Mouse (Mus musculus) midbrain, embryonic 16.5 days (tissue): ENCODE measurements at regions not wholly inside any gene's neighbourhood (a gene's known extent, or its start where the extent isn't known, plus 50 kb on each side); places are given as distances from the start of the nearest gene placed in this dataset.

ENCODE experiments used
- ATAC-seq: fragments of 200-750 bp; cut with Nextera tagmentation; 2 replicates; pipeline ENCODE4 v1.8.0; 2017; ENCODE audit warnings: moderate TSS enrichment
- H3K27ac ChIP-seq: fragments of 300-500 bp; sonication (generic); 2 replicates; pipeline ENCODE4 v1.5.1; 2014; ENCODE audit warnings: mild to moderate bottlenecking, low read length, mixed read lengths
- H3K27me3 ChIP-seq: fragments of 300-500 bp; sonication (generic); 2 replicates; pipeline ENCODE4 v1.6.1; 2014; ENCODE audit warnings: low read depth, low read length, mixed read lengths; ENCODE audit not compliant: control insufficient read depth, insufficient read depth
- H3K36me3 ChIP-seq: fragments of 300-500 bp; sonication (generic); 2 replicates; pipeline ENCODE4 v1.6.1; 2014; ENCODE audit warnings: mild to moderate bottlenecking, low read length, moderate library complexity, mixed read lengths; ENCODE audit not compliant: control insufficient read depth, insufficient read depth
- H3K4me1 ChIP-seq: fragments of 300-500 bp; sonication (generic); 2 replicates; pipeline ENCODE4 v1.6.1; 2014; ENCODE audit warnings: mild to moderate bottlenecking, low read length, mixed read lengths; ENCODE audit not compliant: control insufficient read depth, insufficient read depth
- H3K4me2 ChIP-seq: fragments of 300-500 bp; sonication (generic); 2 replicates; pipeline ENCODE4 v1.6.1; 2014; ENCODE audit warnings: mild to moderate bottlenecking, low read length, mixed read lengths
- H3K4me3 ChIP-seq: fragments of 300-500 bp; sonication (generic); 2 replicates; pipeline ENCODE4 v1.5.1; 2014; ENCODE audit warnings: low read depth, mild to moderate bottlenecking, low read length, moderate library complexity, mixed read lengths
- H3K9ac ChIP-seq: fragments of 300-500 bp; sonication (generic); 2 replicates; pipeline ENCODE4 v1.6.1; 2014; ENCODE audit warnings: low read depth, low read length, mixed read lengths
- H3K9me3 ChIP-seq: fragments of 300-500 bp; sonication (generic); replicated peaks from 2 replicates; pipeline ENCODE4 v1.6.1; 2014; ENCODE audit warnings: mild to moderate bottlenecking, low read length, mixed read lengths; ENCODE audit not compliant: control insufficient read depth, poor library complexity, severe bottlenecking
- WGBS: fragments of 180-500 bp; shearing (Covaris S2); extraction: QIAGEN DNeasy Blood & Tissue Kit; methylation state at CpG from one replicate; pipeline ENCODE4 v1.1.7; 2014; 5-methylcytosine and 5-hydroxymethylcytosine counted together

- no peaks in the 10 kb centered on the region for H3K27me3 ChIP-seq
- H3K9me3 ChIP-seq = no peaks in the 10 kb centered on the region
- no peak overlapping the region for H3K4me2 ChIP-seq
- H3K9ac ChIP-seq = no peak overlapping the region
- no peaks in the 10 kb centered on the region for H3K4me1 ChIP-seq
- H3K36me3 ChIP-seq = no peaks in the 10 kb centered on the region
- H3K27ac ChIP-seq = no peak overlapping the region
- H3K4me3 ChIP-seq = no peak overlapping the region
- ATAC-seq = no peak
These were observed 366.3 kb upstream of the Prickle1 start for GRCm38 (mm10) chr15:93961950-93962349.

DNA sequence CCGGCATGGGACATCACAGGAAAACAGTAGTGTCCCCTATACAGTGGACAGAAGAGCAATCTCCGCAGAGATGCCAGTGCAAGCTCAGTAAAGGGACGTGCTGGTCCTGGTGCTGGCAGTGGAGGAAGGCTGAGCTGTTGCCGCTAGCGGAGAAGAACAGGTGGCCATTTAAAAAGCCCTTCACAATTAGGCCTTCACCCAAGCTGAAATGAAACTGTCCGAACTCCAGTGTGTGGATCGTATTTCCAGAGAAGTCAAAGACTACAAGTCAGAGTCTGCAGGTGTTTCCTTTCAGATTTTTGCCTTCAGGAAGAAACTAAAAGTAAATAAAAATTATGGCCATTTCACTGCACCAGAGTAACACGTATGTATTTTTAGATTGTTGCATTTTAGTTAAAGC is 364.2 kb upstream of the Prickle1 start:
- Histone ChIP-seq H3K27ac (no peak overlapping the region), H3K27me3 (no peaks in the 10 kb centered on the region), H3K4me2 (no peak overlapping the region), H3K9me3 (no peaks in the 10 kb centered on the region), H3K9ac (no peak overlapping the region), H3K36me3 (no peaks in the 10 kb centered on the region), H3K4me3 (no peak overlapping the region), H3K4me1 (no peaks in the 10 kb centered on the region)
- ATAC-seq = no peak
- 81% methylated on average over 8 of the region's 8 CpGs for WGBS

- Histone ChIP-seq H3K4me2 (no peak overlapping the region), H3K27me3 (no peaks in the 10 kb centered on the region), H3K4me1 (no peaks in the 10 kb centered on the region), H3K9me3 (no peaks in the 10 kb centered on the region), H3K36me3 (no peaks in the 10 kb centered on the region), H3K4me3 (no peak overlapping the region), H3K27ac (no peak overlapping the region), H3K9ac (no peak overlapping the region)
- ATAC-seq = no peak
- WGBS = 74% methylated on average over 1 of the region's 1 CpGs
These were observed 362.4 kb upstream of the Prickle1 start for GRCm38 (mm10) chr15:93958086-93958485.

DNA sequence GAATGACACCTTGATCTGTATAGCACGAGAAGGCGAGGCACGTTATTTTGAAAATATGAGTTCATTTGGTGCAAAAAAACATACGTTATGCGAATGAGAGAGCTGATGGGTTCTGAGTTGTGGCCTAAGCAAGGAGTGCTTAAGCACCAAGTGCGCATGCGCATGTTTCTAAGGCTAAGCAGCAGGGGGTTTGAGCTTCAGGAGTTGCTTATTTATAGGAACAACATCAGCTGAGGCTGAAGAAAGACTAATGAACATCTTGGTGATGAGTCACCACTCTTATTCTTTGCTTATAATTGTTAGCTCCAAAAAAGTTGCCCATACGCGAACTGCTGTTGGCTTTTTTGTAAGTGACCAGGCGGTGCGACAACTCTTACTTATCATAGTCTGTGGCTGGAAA is 361.1 kb upstream of the Prickle1 start:
- 98% methylated on average over 11 of the region's 11 CpGs for WGBS

GRCm38 (mm10) chr15:93953548-93953947 is 357.9 kb upstream of the Prickle1 start:
- no peaks in the 10 kb centered on the region for H3K9me3 ChIP-seq
- no peaks in the 10 kb centered on the region for H3K27me3 ChIP-seq
- no peaks in the 10 kb centered on the region for H3K4me1 ChIP-seq
- WGBS = 85% methylated on average over 1 of the region's 1 CpGs
- no peak overlapping the region for H3K4me3 ChIP-seq
- no peaks in the 10 kb centered on the region for H3K36me3 ChIP-seq
- no peak for ATAC-seq
- H3K4me2 ChIP-seq = no peak overlapping the region
- H3K9ac ChIP-seq = no peak overlapping the region
- H3K27ac ChIP-seq = no peak overlapping the region

More for the DNA sequence above, 361.1 kb upstream of the Prickle1 start:
- H3K4me2 ChIP-seq = no peak overlapping the region
- H3K4me3 ChIP-seq = no peak overlapping the region
- H3K27ac ChIP-seq = no peak overlapping the region
- no peaks in the 10 kb centered on the region for H3K27me3 ChIP-seq
- ATAC-seq = no peak
- H3K9ac ChIP-seq = no peak overlapping the region
- H3K9me3 ChIP-seq = no peaks in the 10 kb centered on the region
- no peaks in the 10 kb centered on the region for H3K4me1 ChIP-seq
- H3K36me3 ChIP-seq = no peaks in the 10 kb centered on the region

- no peaks in the 10 kb centered on the region for H3K36me3 ChIP-seq
- H3K4me2 ChIP-seq = no peak overlapping the region
- H3K4me1 ChIP-seq = no peaks in the 10 kb centered on the region
- WGBS = 97% methylated on average over 1 of the region's 1 CpGs
- no peak overlapping the region for H3K27ac ChIP-seq
- no peaks in the 10 kb centered on the region for H3K27me3 ChIP-seq
- no peak overlapping the region for H3K9ac ChIP-seq
- ATAC-seq = no peak
- no peak overlapping the region for H3K4me3 ChIP-seq
- no peaks in the 10 kb centered on the region for H3K9me3 ChIP-seq
These were observed 354.8 kb upstream of the Prickle1 start for GRCm38 (mm10) chr15:93950441-93950840.

- Histone ChIP-seq H3K27me3 (no peaks in the 10 kb centered on the region), H3K4me1 (no peaks in the 10 kb centered on the region), H3K4me2 (no peak overlapping the region), H3K36me3 (no peaks in the 10 kb centered on the region), H3K9ac (no peak overlapping the region), H3K27ac (no peak overlapping the region), H3K4me3 (no peak overlapping the region), H3K9me3 (no peaks in the 10 kb centered on the region)
- 71% methylated on average over 4 of the region's 4 CpGs for WGBS
- ATAC-seq = no peak
These were observed 353.2 kb upstream of the Prickle1 start for GRCm38 (mm10) chr15:93948902-93949301.

- no peak overlapping the region for H3K27ac ChIP-seq
- no peaks in the 10 kb centered on the region for H3K27me3 ChIP-seq
- no peak for ATAC-seq
- H3K4me2 ChIP-seq = no peak overlapping the region
- H3K4me3 ChIP-seq = no peak overlapping the region
- H3K4me1 ChIP-seq = no peaks in the 10 kb centered on the region
- 84% methylated on average over 12 of the region's 12 CpGs for WGBS
- H3K9me3 ChIP-seq = no peaks in the 10 kb centered on the region
- no peak overlapping the region for H3K9ac ChIP-seq
- H3K36me3 ChIP-seq = no peaks in the 10 kb centered on the region
These were observed 347.9 kb upstream of the Prickle1 start for GRCm38 (mm10) chr15:93943545-93943944.

GRCm38 (mm10) chr15:93932971-93933496 is 337.3 kb upstream of the Prickle1 start:
- H3K4me3 ChIP-seq = no peak overlapping the region
- 0 out of 2 replicates have a peak, but pooled peaks cover 8% of the 10 kb centered on the region for H3K4me1 ChIP-seq
- no peak overlapping the region for H3K9ac ChIP-seq
- H3K27me3 ChIP-seq = no peaks in the 10 kb centered on the region
- peak overlapping the region; percentile 60 for H3K27ac ChIP-seq
- no peaks in the 10 kb centered on the region for H3K36me3 ChIP-seq
- H3K4me2 ChIP-seq = no peak overlapping the region
- no peak for ATAC-seq
- WGBS = 46% methylated on average over 5 of the region's 5 CpGs
- no peaks in the 10 kb centered on the region for H3K9me3 ChIP-seq
